Mouse (Mus musculus) small intestine, adult 2 months (tissue): ENCODE data around the gene Irx6.

ENCODE experiments used
- CTCF ChIP-seq: fragments of 200-500 bp; IDR thresholded peaks from 2 replicates; pipeline ENCODE4 v1.5.1; 2012; ENCODE audit warnings: low read depth, mild to moderate bottlenecking, control low read depth, inconsistent platforms, low read length, moderate library complexity, mixed read lengths; ENCODE audit not compliant: insufficient replicate concordance, insufficient read length; ENCODE audit errors: extremely low read depth
- POLR2A ChIP-seq: fragments of 200-500 bp; IDR thresholded peaks from 2 replicates; pipeline ENCODE4 v1.6.1; 2012; ENCODE audit warnings: low read depth, mild to moderate bottlenecking, control low read depth, inconsistent platforms, low read length, moderate library complexity

GRCm38 (mm10) chr8:92673101-92673500 lies 987 bp upstream of the Irx6 start:
- TF ChIP-seq CTCF (no peak), POLR2A (no peak)
